Mouse (Mus musculus) forebrain, embryonic 14.5 days (tissue): ENCODE data around the gene Fam71f2. TPM values are rescaled to one million over a fixed set of nuclear protein-coding genes. Genes with fewer than 3 reads are reported as not detected.

Source experiments
- ATAC-seq: fragments of 200-750 bp; cut with Nextera tagmentation; 2 replicates; pipeline ENCODE4 v1.8.0; 2017; ENCODE audit warnings: mild to moderate bottlenecking, moderate library complexity
- DNase-seq: peaks from one replicate; pipeline ENCODE4 v3.0.0-alpha.2; 2015; ENCODE audit warnings: low spot score
- H3K27ac ChIP-seq: fragments of 300-500 bp; sonication (generic); 2 replicates; pipeline ENCODE4 v1.5.1; 2014; ENCODE audit warnings: low read depth, mild to moderate bottlenecking, control low read depth, low read length, moderate library complexity
- H3K27me3 ChIP-seq: fragments of 300-500 bp; sonication (generic); replicated peaks from 2 replicates; pipeline ENCODE4 v1.6.1; 2014; ENCODE audit warnings: low read length, control low read depth, mixed read lengths; ENCODE audit not compliant: control insufficient read depth, insufficient read depth
- H3K36me3 ChIP-seq: fragments of 300-500 bp; sonication (generic); 2 replicates; pipeline ENCODE4 v1.6.1; 2014; ENCODE audit warnings: low read length, control low read depth; ENCODE audit not compliant: control insufficient read depth, insufficient read depth
- H3K4me1 ChIP-seq: fragments of 300-500 bp; sonication (generic); 2 replicates; pipeline ENCODE4 v1.6.1; 2014; ENCODE audit warnings: antibody characterized with exemption, low read length, control low read depth; ENCODE audit not compliant: control insufficient read depth, insufficient read depth
- H3K4me2 ChIP-seq: fragments of 300-500 bp; sonication (generic); 2 replicates; pipeline ENCODE4 v1.6.1; 2014; ENCODE audit warnings: mild to moderate bottlenecking, control low read depth, low read length
- H3K4me3 ChIP-seq: fragments of 300-500 bp; sonication (generic); 2 replicates; pipeline ENCODE4 v1.5.1; 2014; ENCODE audit warnings: low read depth, low read length, control low read depth
- H3K9ac ChIP-seq: fragments of 300-500 bp; sonication (generic); 2 replicates; pipeline ENCODE4 v1.6.1; 2014; ENCODE audit warnings: mild to moderate bottlenecking, low read length, control low read depth, moderate library complexity
- H3K9me3 ChIP-seq: fragments of 300-500 bp; sonication (generic); replicated peaks from 2 replicates; pipeline ENCODE4 v1.6.1; 2016; ENCODE audit warnings: low read length, control low read depth, mixed read lengths; ENCODE audit not compliant: control insufficient read depth
- WGBS: fragments of 180-500 bp; shearing (Covaris S2); extraction: QIAGEN DNeasy Blood & Tissue Kit; methylation state at CpG from one replicate; pipeline ENCODE4 v1.1.7; 2014; 5-methylcytosine and 5-hydroxymethylcytosine counted together
- polyA plus RNA-seq: library from polyadenylated mRNA; unstranded; fragments of >200 nt; fragmentation: Nextera tagmentation; extraction: Ambion mirVana; gene quantifications from 2 replicates; pipeline ENCODE4 v1.2.1, GENCODE M21; 2014

The Fam71f2 gene
- polyA plus RNA-seq, 1 experiment from 2014 or later, result 1.0 TPM

- Histone ChIP-seq H3K4me3 (no peak overlapping the region), H3K27me3 (no peaks in the 10 kb centered on the region), H3K4me1 (no peaks in the 10 kb centered on the region), H3K4me2 (no peak overlapping the region), H3K27ac (no peak overlapping the region), H3K36me3 (no peaks in the 10 kb centered on the region), H3K9me3 (no peaks in the 10 kb centered on the region), H3K9ac (no peak overlapping the region)
- ATAC-seq (no peak), DNase-seq (no peak)
- WGBS, result 71% methylated on average over 3 of the region's 3 CpGs
These were observed 38.5 kb downstream of the Fam71f2 start for GRCm38 (mm10) chr6:29317941-29318340.

GRCm38 (mm10) chr6:29318879-29319278, 39.5 kb downstream of the Fam71f2 start, which contains the start of gene Fam71f1:
Fam71f1 (plus strand) TSS chr6:29319140.
- no peak for ATAC-seq
- peak; percentile 3 for DNase-seq
- WGBS, result 62% methylated on average over 3 of the region's 5 CpGs

GRCm38 (mm10) chr6:29321586-29321985, 42.2 kb downstream of the Fam71f2 start:
- no peaks in the 10 kb centered on the region for H3K4me1 ChIP-seq
- ATAC-seq (no peak), DNase-seq (no peak)
- H3K4me3 ChIP-seq, result no peak overlapping the region
- WGBS, result 80% methylated on average over 6 of the region's 6 CpGs
- H3K36me3 ChIP-seq, result no peaks in the 10 kb centered on the region
- H3K27ac ChIP-seq, result no peak overlapping the region
- H3K9ac ChIP-seq, result no peak overlapping the region
- H3K4me2 ChIP-seq, result no peak overlapping the region
- no peaks in the 10 kb centered on the region for H3K9me3 ChIP-seq
- H3K27me3 ChIP-seq, result no peaks in the 10 kb centered on the region

More at GRCm38 (mm10) chr6:29318879-29319278, 39.5 kb downstream of the Fam71f2 start, which contains the start of gene Fam71f1:
- Histone ChIP-seq H3K9me3 (no peaks in the 10 kb centered on the region), H3K27me3 (no peaks in the 10 kb centered on the region), H3K4me3 (no peak within 1 kb of the TSS), H3K27ac (no peak within 1 kb of the TSS), H3K4me1 (no peaks in the 10 kb centered on the region), H3K36me3 (no peaks in the 10 kb centered on the region), H3K9ac (no peak within 1 kb of the TSS), H3K4me2 (no peak within 1 kb of the TSS)

GRCm38 (mm10) chr6:29322147-29322546, 42.8 kb downstream of the Fam71f2 start:
- Histone ChIP-seq H3K4me2 (no peak overlapping the region), H3K9ac (no peak overlapping the region), H3K27me3 (no peaks in the 10 kb centered on the region), H3K9me3 (no peaks in the 10 kb centered on the region), H3K4me3 (no peak overlapping the region), H3K4me1 (no peaks in the 10 kb centered on the region), H3K27ac (no peak overlapping the region), H3K36me3 (no peaks in the 10 kb centered on the region)
- no peak for ATAC-seq
- WGBS, result 91% methylated on average over 7 of the region's 7 CpGs
- DNase-seq, result no peak

GRCm38 (mm10) chr6:29322735-29323134, 43.3 kb downstream of the Fam71f2 start:
- H3K36me3 ChIP-seq, result no peaks in the 10 kb centered on the region
- WGBS, result 88% methylated on average over 4 of the region's 4 CpGs
- no peaks in the 10 kb centered on the region for H3K27me3 ChIP-seq
- H3K27ac ChIP-seq, result no peak overlapping the region
- H3K9me3 ChIP-seq, result no peaks in the 10 kb centered on the region
- DNase-seq (no peak), ATAC-seq (no peak)
- no peak overlapping the region for H3K9ac ChIP-seq
- H3K4me1 ChIP-seq, result no peaks in the 10 kb centered on the region
- H3K4me3 ChIP-seq, result no peak overlapping the region
- H3K4me2 ChIP-seq, result no peak overlapping the region

GRCm38 (mm10) chr6:29326961-29327360, 47.6 kb downstream of the Fam71f2 start:
- Histone ChIP-seq H3K36me3 (no peaks in the 10 kb centered on the region), H3K27me3 (no peaks in the 10 kb centered on the region), H3K9me3 (no peaks in the 10 kb centered on the region), H3K4me2 (no peak overlapping the region), H3K4me1 (no peaks in the 10 kb centered on the region), H3K27ac (no peak overlapping the region), H3K9ac (no peak overlapping the region), H3K4me3 (no peak overlapping the region)
- WGBS, result 90% methylated on average over 9 of the region's 9 CpGs
- DNase-seq (no peak), ATAC-seq (no peak)

- Histone ChIP-seq H3K9ac (no peak overlapping the region), H3K36me3 (no peaks in the 10 kb centered on the region), H3K4me1 (no peaks in the 10 kb centered on the region), H3K27ac (no peak overlapping the region), H3K9me3 (no peaks in the 10 kb centered on the region), H3K4me2 (no peak overlapping the region), H3K27me3 (no peaks in the 10 kb centered on the region), H3K4me3 (no peak overlapping the region)
- DNase-seq (no peak), ATAC-seq (no peak)
- WGBS, result 71% methylated on average over 4 of the region's 4 CpGs
These were observed 50.1 kb downstream of the Fam71f2 start for GRCm38 (mm10) chr6:29329514-29329913.

Other genes with a start within 250 kb of the Fam71f2 start
- not detected in 2 replicates for gene Lep, start 219.4 kb upstream of the Fam71f2 start, polyA plus RNA-seq
- gene Rbm28, start 114.6 kb upstream of the Fam71f2 start, polyA plus RNA-seq, result 34.3 and 36.6 TPM in 2 replicates
- gene Prrt4, start 100.0 kb upstream of the Fam71f2 start, polyA plus RNA-seq, result 1.9 and 3.8 TPM in 2 replicates
- gene Impdh1, start 63.2 kb upstream of the Fam71f2 start, polyA plus RNA-seq, result 34.5 and 50.2 TPM in 2 replicates
- 46.6 and 54.6 TPM in 2 replicates for gene Hilpda, start 7.1 kb upstream of the Fam71f2 start, polyA plus RNA-seq
- not detected in 2 replicates for gene Fam71f1, start 39.5 kb downstream of the Fam71f2 start, polyA plus RNA-seq
- 196 and 210 TPM in 2 replicates for gene Calu, start 68.5 kb downstream of the Fam71f2 start, polyA plus RNA-seq
- gene Opn1sw, start 108.9 kb downstream of the Fam71f2 start, polyA plus RNA-seq, result 0.17 and 0.33 TPM in 2 replicates
- 40.2 and 42.2 TPM in 2 replicates for gene Ccdc136, start 116.7 kb downstream of the Fam71f2 start, polyA plus RNA-seq
- gene Flnc, start 153.7 kb downstream of the Fam71f2 start, polyA plus RNA-seq, result 1.1 and 2.5 TPM in 2 replicates
- gene Atp6v1f, start 188.1 kb downstream of the Fam71f2 start, polyA plus RNA-seq, result 340 and 395 TPM in 2 replicates
- gene Atp6v1fnb, start 191.8 kb downstream of the Fam71f2 start, polyA plus RNA-seq, result 0.27 TPM in 1 of 2 replicates, not detected in the other
- gene Kcp, start 228.4 kb downstream of the Fam71f2 start, polyA plus RNA-seq, result 5.8 and 10.6 TPM in 2 replicates
- 0.98 and 1.4 TPM in 2 replicates for gene Irf5, start 247.0 kb downstream of the Fam71f2 start, polyA plus RNA-seq